Mouse (Mus musculus) frontal cortex, adult 2 months (tissue): ENCODE results near the gene Ogfod1. TPM values are rescaled to one million over a fixed set of nuclear protein-coding genes. Genes with fewer than 3 reads are reported as not detected.

ENCODE experiments used
- polyA plus RNA-seq: library from polyadenylated mRNA; depleted of rRNA; stranded (reverse); fragments of >200 nt; gene quantifications from 2 replicates; pipeline ENCODE4 v1.2.3, GENCODE M21; 2012; rRNA removed

Ogfod1 gene
- polyA plus RNA-seq, 1 experiment = 52.5 TPM

Other genes starting within 250 kb of the Ogfod1 start
- 430 and 444 TPM in 2 replicates for gene Gnao1, start 227.2 kb upstream of the Ogfod1 start, polyA plus RNA-seq
- 111 and 113 TPM in 2 replicates for gene Amfr, start 24.4 kb upstream of the Ogfod1 start, polyA plus RNA-seq
- 31.7 and 35.4 TPM in 2 replicates for gene Nudt21, start 167 bp upstream of the Ogfod1 start, polyA plus RNA-seq
- gene Bbs2, start 61.7 kb downstream of the Ogfod1 start, polyA plus RNA-seq = 75.0 and 93.6 TPM in 2 replicates
- gene Mt4, start 100.0 kb downstream of the Ogfod1 start, polyA plus RNA-seq = not detected in 2 replicates
- gene Mt3, start 115.4 kb downstream of the Ogfod1 start, polyA plus RNA-seq = 1,770 and 2,382 TPM in 2 replicates
- gene Mt2, start 135.5 kb downstream of the Ogfod1 start, polyA plus RNA-seq = 352 and 451 TPM in 2 replicates
- gene Mt1, start 141.9 kb downstream of the Ogfod1 start, polyA plus RNA-seq = 874 and 1,481 TPM in 2 replicates
- gene Nup93, start 177.4 kb downstream of the Ogfod1 start, polyA plus RNA-seq = 32.8 and 33.6 TPM in 2 replicates